ENCODE assay signal across 26 mouse cellular contexts in genomic region chr6:142339576-142339975, GRCm38 (mm10). TPM values are rescaled to one million over a fixed set of nuclear protein-coding genes. Genes with fewer than 3 reads are reported as not detected.
DNase-seq lines count a peak whose midpoint lies in the region; ATAC-seq and TF ChIP-seq lines count a peak whose summit lies in the region.
"Had no signal": no experiment of that assay in that cellular context is flagged by ENCODE, and none has a peak within 500 bp of the region (broad histone marks: within the 10 kb centered on the region; RNA-seq: fewer than 3 reads in every experiment).

No protein-coding gene starts in this region.

- no peak overlapping the region for H3K9ac ChIP-seq in stomach, postnatal 0 days (ENCODE audit: low read length)
- H3K9ac ChIP-seq: forebrain, embryonic 15.5 days; heart, embryonic 15.5 days; hindbrain, embryonic 13.5 days had no signal

- TF ChIP-seq CTCF in embryonic fibroblast, embryonic 13.5 days (IDR thresholded peaks at IDR 0.05; ENCODE audit: borderline replicate concordance, insufficient read depth, low read length): no peak
- no peak for TF ChIP-seq CTCF in stomach, postnatal 0 days (IDR thresholded peaks at IDR 0.05; ENCODE audit: low read depth)

- H3K27ac ChIP-seq in embryonic fibroblast, embryonic 13.5 days (ENCODE audit: insufficient read depth, low read length): peak overlapping the region; percentile 78
- peak overlapping the region; percentile 40; the same call in 1 of the 2 replicates for H3K27ac ChIP-seq in stomach, postnatal 0 days (replicated peaks)
- H3K27ac ChIP-seq: forebrain, embryonic 15.5 days; heart, adult 2 months; heart, embryonic 15.5 days; hindbrain, embryonic 13.5 days; hindbrain, postnatal 0 days had no signal

- H3K4me2 ChIP-seq in stomach, postnatal 0 days (replicated peaks; ENCODE audit: low read depth): no peak overlapping the region
- H3K4me2 ChIP-seq: forebrain, embryonic 15.5 days; heart, embryonic 11.5 days; heart, embryonic 15.5 days; hindbrain, embryonic 13.5 days had no signal

- DNase-seq in 3134 (ENCODE audit: extremely low read depth, insufficient read length, low spot score): peak; percentile 65
- peak; percentile 68 for DNase-seq in Muller cell, postnatal 12 days (ENCODE audit: inconsistent ontology term)
- DNase-seq in stomach, postnatal 0 days (ENCODE audit: low spot score): no peak
- no peak for DNase-seq in left cerebral cortex, postnatal 4 days
- DNase-seq in cerebellum, postnatal 10 days: no peak
- DNase-seq: adrenal gland, postnatal 10 days; B cell, adult 2 months; cerebellum, adult 11-12 months; cerebellum, adult 9-10 months; cerebellum, postnatal 36 days; gastrocnemius, postnatal 10 days; heart, adult 2 months; heart, postnatal 14 days; kidney, adult 11 months had no signal

- peaks cover 9% of the 10 kb centered on the region for H3K4me1 ChIP-seq in embryonic fibroblast, embryonic 13.5 days (ENCODE audit: control insufficient read depth, insufficient read depth, low read length)
- H3K4me1 ChIP-seq in stomach, postnatal 0 days (replicated peaks; ENCODE audit: control insufficient read depth, insufficient read depth): no peaks in the 10 kb centered on the region
- H3K4me1 ChIP-seq: forebrain, embryonic 15.5 days; heart, embryonic 15.5 days; hindbrain, embryonic 13.5 days had no signal

- TF ChIP-seq POLR2A in embryonic fibroblast, embryonic 13.5 days (IDR thresholded peaks at IDR 0.05; ENCODE audit: low read depth, low read length): no peak

- TF ChIP-seq EP300 in stomach, postnatal 0 days (optimal IDR thresholded peaks at IDR 0.05): no peak

- H3K9me3 ChIP-seq in stomach, postnatal 0 days (ENCODE audit: control insufficient read depth, low read length): no peaks in the 10 kb centered on the region
- H3K9me3 ChIP-seq: forebrain, embryonic 15.5 days; G1E; heart, embryonic 15.5 days; hindbrain, embryonic 13.5 days had no signal

- intact Hi-C loops in left cerebral cortex, postnatal 4 days (cut with DNase I): no loop called here

- no peak for ATAC-seq in stomach, postnatal 0 days (ENCODE audit: low FRiP score, low TSS enrichment)
- ATAC-seq: CD4-positive, CD25-positive, alpha-beta regulatory T cell, adult 4 months; forebrain, embryonic 15.5 days; hindbrain, postnatal 0 days had no signal

- 27% methylated on average over 2 of the region's 2 CpGs for WGBS in stomach, postnatal 0 days

- H3K36me3 ChIP-seq in stomach, postnatal 0 days (ENCODE audit: control insufficient read depth, insufficient read depth, low read length): no peaks in the 10 kb centered on the region
- H3K36me3 ChIP-seq: forebrain, embryonic 15.5 days; G1E; heart, embryonic 15.5 days; hindbrain, embryonic 13.5 days had no signal

- no peaks in the 10 kb centered on the region for H3K27me3 ChIP-seq in stomach, postnatal 0 days (ENCODE audit: control insufficient read depth, insufficient read depth, low read length)
- H3K27me3 ChIP-seq: forebrain, embryonic 15.5 days; heart, embryonic 15.5 days; hindbrain, embryonic 13.5 days had no signal

- H3K4me3 ChIP-seq in embryonic fibroblast, embryonic 13.5 days (ENCODE audit: insufficient read depth, low read length): no peak overlapping the region
- no peak overlapping the region for H3K4me3 ChIP-seq in stomach, postnatal 0 days (ENCODE audit: low read depth, low read length)
- H3K4me3 ChIP-seq: forebrain, embryonic 15.5 days; heart, adult 2 months; heart, embryonic 15.5 days; hindbrain, embryonic 13.5 days had no signal

RNA-seq across cellular contexts. Expression of gene Pyroxd1, which starts 5.9 kb away (rescaled TPM):
- 15.3 and 17.8 TPM in 2 replicates for polyA plus RNA-seq in embryonic fibroblast, embryonic 13.5 days (2011; ENCODE audit: insufficient read length, low read depth, missing spikeins)
- 24.5 and 24.7 TPM in 2 replicates for polyA plus RNA-seq in stomach, postnatal 0 days (2015; fragmentation: Nextera tagmentation; extraction: Ambion mirVana)
- total RNA-seq in left cerebral cortex, postnatal 4 days (2021): 10 to 100 TPM; 17.1 to 18.9 TPM

RNA-seq across cellular contexts. Expression of gene Slco1a5, which starts 16.8 kb away (rescaled TPM):
- 0.30 TPM in 2 replicates for polyA plus RNA-seq in embryonic fibroblast, embryonic 13.5 days (2011; ENCODE audit: insufficient read length, low read depth, missing spikeins)
- 1.4 and 1.6 TPM in 2 replicates for polyA plus RNA-seq in stomach, postnatal 0 days (2015; fragmentation: Nextera tagmentation; extraction: Ambion mirVana)
- total RNA-seq in left cerebral cortex, postnatal 4 days (2021): under 1 TPM; 0.14 to 0.16 TPM
- total RNA-seq: adrenal gland, postnatal 10 days; adrenal gland, postnatal 4 days; gastrocnemius, postnatal 10 days; heart, adult 2 months; heart, postnatal 14 days; hematopoietic stem cell, adult 5-6 weeks had no signal
- polyA plus RNA-seq: CD4-positive, CD25-positive, alpha-beta regulatory T cell, adult 4 months; G1E; heart, embryonic 11.5 days; heart, embryonic 15.5 days; intestine, embryonic 14.5 days had no signal

RNA-seq across cellular contexts. Expression of gene Iapp, which starts 41.4 kb away (rescaled TPM):
- not detected in 2 replicates for polyA plus RNA-seq in embryonic fibroblast, embryonic 13.5 days (2011; ENCODE audit: insufficient read length, low read depth, missing spikeins)
- 0.87 and 1.7 TPM in 2 replicates for polyA plus RNA-seq in stomach, postnatal 0 days (2015; fragmentation: Nextera tagmentation; extraction: Ambion mirVana)
- not detected for total RNA-seq in left cerebral cortex, postnatal 4 days (2021)
- total RNA-seq: adrenal gland, postnatal 10 days; G1E; gastrocnemius, postnatal 10 days; heart, adult 2 months; heart, postnatal 14 days; hematopoietic stem cell, adult 5-6 weeks; hindbrain, postnatal 0 days had no signal
- polyA plus RNA-seq: CD4-positive, CD25-positive, alpha-beta regulatory T cell, adult 4 months; forebrain, embryonic 11.5 days; G1E; heart, adult 2 months; heart, embryonic 11.5 days; heart, embryonic 15.5 days had no signal

RNA-seq across cellular contexts. Expression of gene Recql, which starts 47.3 kb away (rescaled TPM):
- polyA plus RNA-seq in embryonic fibroblast, embryonic 13.5 days (2011; ENCODE audit: insufficient read length, low read depth, missing spikeins): 28.2 and 36.2 TPM in 2 replicates
- 11.7 TPM in 2 replicates for polyA plus RNA-seq in stomach, postnatal 0 days (2015; fragmentation: Nextera tagmentation; extraction: Ambion mirVana)
- 10 to 100 TPM; 24.8 to 36.5 TPM for total RNA-seq in left cerebral cortex, postnatal 4 days (2021)

RNA-seq across cellular contexts. Expression of gene Golt1b, which starts 47.4 kb away (rescaled TPM):
- polyA plus RNA-seq in embryonic fibroblast, embryonic 13.5 days (2011; ENCODE audit: insufficient read length, low read depth, missing spikeins): 78.3 and 88.1 TPM in 2 replicates
- 62.2 and 68.5 TPM in 2 replicates for polyA plus RNA-seq in stomach, postnatal 0 days (2015; fragmentation: Nextera tagmentation; extraction: Ambion mirVana)
- total RNA-seq in left cerebral cortex, postnatal 4 days (2021): 10 to 100 TPM; 34.4 to 35.8 TPM

Comparison
In these comparisons a context has a peak if more than half of its experiments do, and no peak if none do; other contexts are left out.
1. DNase-seq: peak in 3134 (single experiment) and Muller cell, postnatal 12 days (single experiment); none in stomach, postnatal 0 days (single experiment), left cerebral cortex, postnatal 4 days (single experiment) and cerebellum, postnatal 10 days (0 of 2).